Mouse (Mus musculus) neural tube, embryonic 10.5 days (tissue): ENCODE measurements around the gene Copb1.

Experiments used
- DNase-seq: peaks from one replicate; pipeline ENCODE4 v3.0.0-alpha.2; 2017; ENCODE audit warnings: low spot score; ENCODE audit errors: extremely low spot score

Copb1 gene

DNA sequence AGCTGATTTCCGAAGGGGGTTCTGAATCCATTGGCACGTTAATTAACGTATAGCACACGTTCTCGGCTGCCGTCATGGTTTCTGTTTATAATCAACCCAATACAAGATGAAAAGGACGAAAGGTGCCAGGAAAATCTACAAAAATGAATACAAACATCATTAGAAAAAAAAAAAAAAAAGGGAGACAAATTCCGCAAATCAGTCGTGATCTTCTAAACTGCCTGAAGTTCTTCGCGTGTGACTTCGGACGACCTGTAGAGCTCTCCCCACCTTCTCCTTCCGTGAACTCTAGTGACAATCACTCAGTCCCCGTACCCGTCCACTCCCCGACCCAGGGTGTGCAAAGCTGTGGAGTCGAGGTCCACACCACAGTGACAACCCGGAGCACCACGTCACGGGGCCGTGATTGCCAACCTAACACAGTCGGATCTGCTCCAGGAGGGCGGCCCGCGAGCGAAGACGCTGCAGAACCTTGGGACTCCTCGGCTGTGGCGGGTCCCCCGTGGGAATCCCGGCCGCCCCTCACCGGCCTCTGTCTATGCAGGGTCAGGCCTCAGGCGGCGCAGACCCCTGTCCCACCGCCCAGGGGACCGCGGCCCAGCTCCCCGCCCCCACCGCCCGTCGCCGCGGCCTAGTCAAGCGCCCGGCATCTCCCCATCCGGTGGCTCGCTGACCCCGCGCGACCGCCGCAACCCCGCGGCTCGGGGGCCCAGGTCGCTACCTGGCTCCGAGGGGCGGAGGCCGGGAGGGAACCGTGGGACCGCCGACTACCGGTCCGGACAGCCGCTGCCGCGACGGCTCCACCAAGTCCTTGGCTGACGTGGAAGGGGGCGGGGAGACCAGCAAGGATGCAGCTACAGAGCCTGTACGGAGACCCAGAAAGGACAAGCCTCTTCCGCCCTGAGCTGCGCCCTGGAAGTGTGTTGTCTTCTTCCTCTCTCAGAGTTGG is at the start of gene Copb1:
TSS of gene Copb1 (minus strand) at position 827 of the 949 bp plus-strand sequence.
- DNase-seq, result peak; percentile 90

DNA sequence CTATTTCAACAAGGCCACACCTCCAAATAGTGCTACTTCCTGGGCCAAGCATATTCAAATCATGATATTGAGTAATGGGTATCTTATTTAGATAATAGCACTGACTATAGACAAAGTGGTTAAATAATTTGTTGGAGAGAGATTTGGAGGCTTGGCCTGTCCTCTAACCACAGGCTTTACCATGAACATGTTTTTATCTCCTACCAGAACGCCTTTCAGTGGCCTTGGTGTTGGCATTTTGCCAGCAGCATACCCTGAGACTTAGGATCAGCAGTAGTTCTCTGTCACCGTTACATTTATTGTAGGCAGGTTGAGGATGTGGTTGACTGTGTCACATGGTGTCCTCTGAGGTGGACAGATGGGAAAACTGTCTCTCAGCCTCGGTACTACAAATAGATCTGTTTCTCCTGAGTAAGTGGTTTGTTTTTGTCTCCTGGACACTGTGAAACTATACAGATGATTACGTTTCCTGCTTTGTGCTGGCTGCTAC is 46.8 kb upstream of the Copb1 start:
- no peak for DNase-seq

DNA sequence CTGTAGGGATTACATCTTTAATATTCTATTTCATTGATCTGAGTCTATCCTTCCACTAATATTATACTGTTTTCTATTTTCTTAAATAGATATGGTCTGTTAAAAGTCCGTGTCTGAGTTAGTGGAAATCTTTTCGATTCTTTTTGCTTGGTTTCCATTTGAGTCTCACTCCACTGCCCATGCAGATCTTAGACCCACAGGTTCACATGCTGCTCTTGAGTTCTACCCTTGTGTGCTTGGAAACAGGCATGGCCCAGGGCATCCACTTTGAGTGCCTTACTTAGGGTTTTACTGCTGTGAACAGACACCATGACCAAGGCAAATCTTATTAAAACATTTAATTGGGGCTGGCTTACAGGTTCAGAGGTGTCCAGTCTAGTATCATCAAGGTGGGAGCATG is 46.3 kb upstream of the Copb1 start:
- peak; percentile 5 for DNase-seq

DNA sequence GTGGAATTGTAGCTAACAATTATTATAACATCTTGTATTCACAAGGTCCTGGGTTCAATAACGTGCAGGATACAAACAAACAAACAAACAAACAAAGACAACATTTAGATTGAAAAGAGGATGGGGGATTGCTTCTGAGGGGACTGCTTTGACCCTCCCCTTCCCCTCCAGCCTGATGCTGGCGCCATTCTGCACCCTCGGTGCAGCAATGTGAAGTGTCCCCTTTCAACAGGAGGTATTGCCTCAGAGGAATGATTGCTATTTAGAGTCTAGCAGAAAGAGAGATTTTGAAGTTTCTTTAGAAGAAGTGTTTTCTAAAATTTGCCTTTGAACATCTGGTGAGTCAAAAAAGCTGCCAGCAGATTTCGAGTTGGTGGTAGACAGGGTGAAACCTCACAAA is 44.7 kb upstream of the Copb1 start:
- DNase-seq, result peak; percentile 2

DNA sequence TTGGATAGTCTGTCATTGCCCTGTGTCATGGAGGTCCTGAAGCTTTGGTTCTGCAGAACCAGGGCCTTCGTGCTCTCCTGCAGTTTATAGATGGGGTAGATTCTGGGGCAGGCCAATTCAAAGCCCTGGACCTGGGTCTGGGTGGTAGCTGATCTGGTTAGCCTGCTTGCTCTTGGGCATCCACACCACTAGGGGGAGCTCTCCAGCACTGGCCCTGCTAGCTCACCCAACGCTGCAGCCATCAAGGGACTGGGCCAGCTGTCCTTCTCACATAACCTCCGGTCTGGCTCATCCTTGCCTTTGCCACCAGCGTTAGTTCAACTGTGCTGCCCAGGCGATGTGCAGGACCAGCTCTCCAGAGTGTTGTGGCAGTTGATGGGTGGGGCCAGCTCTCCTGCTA is 40.2 kb upstream of the Copb1 start:
- no peak for DNase-seq

DNA sequence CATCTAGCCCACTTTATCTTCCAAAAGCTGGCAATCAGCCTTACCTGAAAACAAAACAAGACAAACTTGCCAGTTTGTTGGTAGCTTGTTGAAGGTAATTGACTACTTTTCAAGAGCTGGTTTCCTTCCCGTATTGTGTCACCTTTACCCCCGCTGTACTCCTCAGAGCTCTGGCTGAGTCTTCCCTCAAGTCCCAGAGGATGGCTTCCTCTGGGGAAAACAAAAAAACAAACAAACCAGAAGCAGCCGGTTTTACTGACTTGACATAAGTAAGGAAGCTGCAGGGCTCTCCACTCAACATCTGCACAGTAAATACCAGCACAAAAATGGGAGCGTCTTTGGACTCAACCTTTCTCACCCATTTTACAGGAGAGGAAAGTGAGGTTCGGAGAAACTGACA is 39.4 kb upstream of the Copb1 start:
- DNase-seq, result peak; percentile 5

DNA sequence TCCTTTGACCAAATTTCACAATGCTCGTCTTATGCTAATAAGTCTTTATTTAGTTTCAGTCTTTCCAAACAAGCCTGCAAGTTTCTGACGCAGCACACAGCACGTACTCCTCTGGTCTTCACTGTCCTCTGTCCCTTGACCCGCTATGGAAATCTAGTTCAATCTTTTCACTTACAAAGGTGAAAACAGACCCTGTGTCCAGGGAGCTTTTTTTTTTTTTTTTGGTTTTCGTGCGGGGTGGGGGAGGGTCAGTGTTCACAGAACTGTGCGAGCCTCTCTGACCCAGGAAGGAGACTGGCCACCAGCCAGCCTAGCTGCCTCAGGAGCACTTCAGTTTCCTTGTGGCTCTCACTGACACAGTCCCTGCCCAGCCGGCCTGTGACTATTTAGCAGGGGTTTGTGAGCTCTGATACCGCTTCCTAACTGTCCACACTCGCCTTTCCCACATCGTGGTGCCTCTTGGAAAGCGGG is 38.0 kb upstream of the Copb1 start:
- peak; percentile 34 for DNase-seq

DNA sequence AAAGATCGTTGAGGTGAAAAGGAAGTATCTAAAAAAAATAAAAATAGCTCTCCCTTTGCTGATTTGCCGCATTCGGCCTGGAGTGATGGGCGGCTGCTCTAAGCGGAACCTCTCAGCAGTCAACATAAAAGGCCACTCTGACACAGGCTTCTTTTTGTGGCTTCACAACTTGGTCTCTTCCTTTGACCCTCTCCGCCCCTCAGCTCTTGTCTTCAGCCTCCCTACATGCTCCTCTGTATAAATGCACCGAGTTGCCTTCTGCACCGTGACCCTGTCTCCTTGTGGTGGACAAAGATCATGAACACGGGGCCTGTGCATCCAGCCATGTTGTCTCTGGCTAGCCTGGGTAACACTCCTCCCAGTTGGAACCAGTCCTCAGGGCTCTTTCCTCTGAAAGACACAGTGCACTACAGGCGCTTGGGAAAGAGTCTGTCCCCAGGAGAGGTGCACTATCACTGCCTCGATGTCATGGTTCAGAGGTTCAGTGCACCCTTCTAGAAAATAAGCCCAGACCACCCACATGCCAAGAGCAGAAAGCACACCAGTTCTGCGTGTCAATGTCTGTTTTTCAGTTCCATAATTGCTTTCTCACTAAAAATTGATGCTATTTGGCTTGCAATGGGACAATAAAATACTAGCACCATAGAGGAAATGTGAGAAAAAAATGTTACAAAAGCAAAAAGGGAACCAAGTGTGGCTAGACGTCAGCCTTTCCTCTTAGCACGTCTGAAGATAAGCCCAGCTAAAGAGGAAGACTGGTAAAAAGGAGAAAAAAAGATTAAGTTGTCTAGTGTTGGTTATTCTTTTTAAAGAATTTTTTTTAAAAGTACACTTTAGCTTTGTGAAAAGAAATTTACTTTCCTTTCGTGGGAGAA is 37.2 kb upstream of the Copb1 start:
- DNase-seq, result peak; percentile 26

DNA sequence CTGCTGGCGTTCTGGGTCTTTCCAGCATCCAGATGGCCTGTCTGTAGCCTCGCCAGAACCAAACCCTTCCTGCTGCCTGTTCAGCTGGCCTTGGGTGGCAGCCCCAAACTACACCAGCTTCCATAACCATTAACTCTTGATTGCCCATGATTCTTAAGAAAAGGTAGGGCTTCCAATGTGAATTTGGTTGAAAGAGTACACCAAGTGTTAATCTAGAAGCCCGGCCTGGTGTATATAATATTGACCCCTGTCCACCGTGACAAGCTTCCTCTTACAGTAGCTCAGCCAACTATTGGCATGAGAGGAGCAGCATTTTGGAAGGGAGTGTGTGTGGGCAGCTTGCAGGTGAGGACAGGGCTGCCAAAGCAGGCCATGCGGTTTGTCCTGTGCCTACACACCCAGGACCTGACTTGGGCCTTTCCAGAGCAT is 35.6 kb upstream of the Copb1 start:
- DNase-seq, result no peak

DNA sequence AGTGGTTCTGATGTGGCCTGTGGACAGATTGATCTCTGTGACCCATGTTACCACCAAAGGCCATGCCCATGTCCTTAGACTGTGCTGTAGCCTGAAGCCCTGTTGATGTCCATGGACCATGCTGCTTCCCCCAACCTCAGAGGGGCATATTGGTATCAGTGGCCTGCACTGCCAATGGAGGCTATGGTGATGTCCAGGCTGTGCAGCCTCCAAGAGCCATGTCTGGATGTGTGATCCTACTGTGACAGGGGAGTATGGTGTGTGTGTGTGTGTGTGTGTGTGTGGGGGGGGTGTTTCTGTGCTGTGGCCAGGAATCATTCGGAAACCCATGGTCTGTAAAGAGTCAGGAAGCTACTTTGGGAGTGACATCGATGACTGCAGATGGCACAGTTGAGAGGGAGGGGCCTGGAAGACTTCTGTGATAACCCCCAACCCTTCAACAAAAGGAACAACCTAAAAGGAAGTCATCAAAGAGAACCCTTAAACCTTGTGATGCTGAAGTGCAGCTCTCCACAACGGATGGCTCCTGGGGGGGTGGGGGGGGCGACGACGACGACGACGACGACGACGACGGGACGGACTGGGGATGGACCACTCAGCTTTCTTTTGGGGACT is 29.9 kb upstream of the Copb1 start:
- DNase-seq, result no peak

DNA sequence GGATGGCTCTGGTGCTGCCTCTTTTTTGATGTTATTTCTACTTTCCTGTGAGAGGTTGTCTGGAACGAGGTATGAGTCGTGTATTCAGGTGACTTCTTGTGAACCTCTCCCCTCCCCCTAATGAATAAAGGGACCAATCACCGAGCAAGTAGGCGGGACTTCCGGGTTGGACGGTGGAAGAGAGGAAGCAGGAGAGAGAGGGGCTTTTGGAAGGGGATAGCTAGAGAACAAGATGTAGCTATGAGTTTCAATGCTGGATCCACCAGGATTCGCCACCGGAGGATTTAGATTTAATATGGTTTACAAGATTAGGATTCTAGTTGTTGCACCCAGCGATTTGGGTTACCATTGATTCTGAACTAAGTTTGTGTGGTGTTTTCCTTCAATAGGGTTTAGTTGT is 28.5 kb upstream of the Copb1 start:
- DNase-seq, result no peak

DNA sequence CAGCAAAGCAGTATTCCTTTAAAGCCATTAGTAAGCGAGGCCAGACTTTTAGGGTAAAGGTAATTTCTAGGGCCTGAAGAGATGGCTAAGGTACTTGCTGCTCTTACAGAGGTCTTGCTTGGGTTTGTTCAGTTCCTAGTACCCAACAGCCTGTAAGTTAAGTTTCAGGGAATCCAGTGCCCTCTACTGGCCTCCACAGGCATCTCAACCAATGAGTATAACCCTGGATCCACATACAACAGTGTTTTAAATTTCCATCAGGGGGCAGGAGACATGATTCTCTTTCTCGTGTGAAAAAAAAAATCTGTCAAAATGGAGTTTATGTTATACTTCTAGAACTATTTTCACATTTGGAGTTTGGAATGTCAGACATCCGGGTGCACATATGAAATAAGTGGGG is 27.2 kb upstream of the Copb1 start:
- no peak for DNase-seq

DNA sequence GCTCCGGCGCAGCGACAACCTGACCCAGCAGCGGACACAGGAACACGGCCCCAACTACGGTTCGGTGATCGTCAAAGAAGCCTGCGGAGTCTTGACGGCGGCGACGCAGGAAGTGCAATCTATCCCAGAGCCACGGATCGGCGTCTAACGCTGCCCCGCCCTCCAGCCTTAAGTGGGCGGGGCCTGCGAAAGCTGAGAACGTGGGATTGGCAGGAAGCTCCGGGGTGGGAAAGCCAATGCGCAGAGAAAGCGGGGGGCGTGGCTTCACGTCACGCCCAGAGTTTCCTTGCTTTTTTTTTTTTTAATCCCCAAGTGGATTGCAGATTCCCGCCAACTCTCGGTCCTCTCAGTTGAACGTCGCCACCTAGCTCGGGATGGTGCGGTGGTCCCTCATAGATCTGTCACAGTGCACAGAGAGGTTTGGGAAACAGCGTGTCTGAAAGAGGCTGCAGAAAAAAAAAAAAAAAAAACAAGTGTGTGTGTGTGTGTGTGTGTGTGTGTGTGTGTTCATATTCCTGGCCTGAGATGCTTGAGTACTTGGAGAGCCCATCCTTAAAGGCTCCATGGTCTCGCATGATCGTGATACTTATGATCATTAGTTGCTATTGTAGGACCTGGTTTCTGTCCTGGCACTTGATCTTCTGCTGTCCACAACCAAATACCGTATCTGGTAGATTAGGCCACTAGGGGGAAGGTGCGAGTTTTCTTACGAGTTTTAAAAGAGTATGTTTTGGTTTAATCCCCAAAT is 21.7 kb upstream of the Copb1 start, which contains the start of gene Psma1:
TSS of gene Psma1 (minus strand) at position 114 of the 748 bp plus-strand sequence.
- DNase-seq, result peak; percentile 95

DNA sequence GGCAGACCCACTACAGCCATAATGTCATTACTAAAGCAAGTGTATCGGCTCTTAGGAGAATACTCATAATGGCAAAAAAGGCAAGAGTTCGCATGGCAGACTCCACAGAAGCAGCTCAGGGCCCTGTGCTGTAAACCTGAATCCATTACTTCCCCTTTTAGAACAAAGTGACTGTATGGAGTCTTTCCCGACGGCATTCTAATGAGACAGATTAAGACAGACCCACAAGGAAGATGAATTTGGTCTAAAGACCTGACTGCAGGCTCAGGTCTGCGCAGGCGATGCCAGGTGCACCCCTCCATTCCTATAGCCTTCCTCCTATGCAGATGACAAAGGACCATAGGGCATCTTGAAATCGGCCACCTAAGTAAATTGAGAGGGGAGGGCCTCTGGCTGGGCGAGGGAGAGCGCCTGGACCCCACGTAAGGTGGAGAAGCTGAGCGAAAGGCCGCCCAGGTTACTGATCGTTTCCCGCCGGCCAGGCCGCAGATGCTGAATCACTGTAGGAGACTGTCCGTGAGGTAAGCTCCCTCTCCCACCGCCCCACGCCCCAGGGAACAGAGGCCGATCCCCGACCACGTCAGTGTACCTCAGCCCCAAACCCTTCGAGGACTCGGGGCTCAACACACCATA is 21.0 kb upstream of the Copb1 start:
- DNase-seq, result no peak

DNA sequence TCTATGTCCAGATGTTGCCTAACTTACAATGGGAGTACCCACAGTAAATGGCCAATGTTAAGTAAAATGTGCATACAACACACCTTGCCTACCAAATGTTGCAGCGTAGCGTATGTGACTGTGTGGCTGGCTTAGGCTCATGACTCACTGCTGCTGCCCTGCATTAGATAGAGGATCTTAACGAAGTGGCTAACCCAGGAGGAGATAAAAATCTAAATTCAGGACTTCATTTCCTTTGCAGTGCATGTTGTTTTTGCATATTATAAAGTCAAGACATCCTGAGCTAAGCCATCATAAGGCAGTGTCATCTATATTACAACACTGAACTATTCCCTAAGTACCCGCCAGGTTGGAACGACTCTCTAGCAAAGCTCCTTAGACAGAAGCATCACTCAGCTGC is 13.9 kb upstream of the Copb1 start:
- no peak for DNase-seq

DNA sequence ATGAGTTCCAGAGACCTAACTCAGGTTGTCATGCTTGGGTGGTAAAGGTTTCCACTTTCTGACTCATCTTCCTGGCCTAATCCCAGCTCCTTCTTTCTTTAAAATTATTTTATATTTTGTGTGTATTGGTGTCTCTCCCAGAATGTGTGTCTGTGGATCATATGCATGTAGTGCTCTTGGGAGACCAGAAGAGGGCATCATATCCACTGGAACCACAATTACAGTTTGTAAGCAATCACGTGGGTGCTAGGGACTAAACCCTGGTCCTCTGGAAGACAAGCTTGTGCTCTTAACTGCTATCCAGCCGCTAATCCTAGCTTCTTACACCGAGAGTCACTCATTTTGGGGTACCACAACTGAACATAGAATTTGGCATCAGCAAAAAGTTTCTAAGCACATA is 2.8 kb downstream of the Copb1 start:
- DNase-seq, result no peak

DNA sequence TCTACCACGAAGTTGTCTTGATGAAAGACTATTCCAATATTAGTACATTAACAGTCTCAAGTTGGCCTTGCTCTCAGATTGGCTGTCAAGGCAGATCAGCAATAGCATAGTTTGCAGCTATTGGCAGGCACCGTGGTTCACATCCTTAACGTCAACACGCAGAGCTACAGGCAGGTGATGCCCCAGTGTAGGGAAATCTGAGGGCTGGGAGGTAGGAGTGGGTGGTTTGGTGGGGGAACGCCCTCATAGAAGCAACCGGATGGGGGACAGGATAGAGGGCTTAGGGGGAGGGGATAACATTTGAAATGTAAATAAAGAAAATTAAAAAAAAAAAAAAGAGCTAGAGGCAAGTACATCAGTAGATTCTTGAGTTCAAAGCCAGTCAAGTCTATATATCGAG is 20.5 kb downstream of the Copb1 start:
- no peak for DNase-seq

DNA sequence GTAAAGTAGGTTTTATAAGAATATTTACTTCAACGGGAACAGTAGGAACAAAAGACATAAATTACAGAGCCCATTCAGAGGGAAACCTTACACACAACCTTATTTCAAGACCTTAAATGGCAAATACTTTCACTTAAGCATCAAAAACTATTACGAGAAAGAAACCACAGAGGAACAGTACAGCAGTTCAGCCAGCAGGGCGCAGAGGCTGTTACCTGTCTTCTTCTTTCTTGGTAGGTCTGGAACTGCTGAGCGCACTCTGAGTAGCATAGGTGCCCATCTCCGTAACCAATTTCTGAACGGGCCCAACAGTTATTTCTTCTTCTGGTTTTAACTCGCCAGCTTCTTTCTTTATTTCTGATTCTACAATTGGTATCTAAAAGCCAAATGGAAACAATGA is 21.5 kb downstream of the Copb1 start:
- no peak for DNase-seq

DNA sequence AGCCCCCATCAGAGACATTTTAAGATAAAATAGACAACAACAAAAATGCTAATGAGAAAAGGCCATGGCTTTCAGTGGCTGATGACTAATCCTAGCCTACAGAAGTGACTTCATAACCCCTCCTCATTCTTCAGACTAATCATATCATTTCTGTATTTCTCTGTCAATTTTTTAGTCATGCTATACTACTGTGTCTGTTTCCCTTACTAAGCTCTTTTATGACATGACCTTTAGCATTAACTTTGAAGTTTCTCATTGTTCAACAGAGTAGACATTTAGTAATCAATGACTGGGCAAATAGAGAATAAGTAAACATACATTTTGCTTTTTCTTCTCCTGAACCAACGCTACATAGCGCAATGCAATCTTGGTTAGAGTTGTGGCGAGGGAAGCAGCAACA is 22.7 kb downstream of the Copb1 start:
- no peak for DNase-seq

DNA sequence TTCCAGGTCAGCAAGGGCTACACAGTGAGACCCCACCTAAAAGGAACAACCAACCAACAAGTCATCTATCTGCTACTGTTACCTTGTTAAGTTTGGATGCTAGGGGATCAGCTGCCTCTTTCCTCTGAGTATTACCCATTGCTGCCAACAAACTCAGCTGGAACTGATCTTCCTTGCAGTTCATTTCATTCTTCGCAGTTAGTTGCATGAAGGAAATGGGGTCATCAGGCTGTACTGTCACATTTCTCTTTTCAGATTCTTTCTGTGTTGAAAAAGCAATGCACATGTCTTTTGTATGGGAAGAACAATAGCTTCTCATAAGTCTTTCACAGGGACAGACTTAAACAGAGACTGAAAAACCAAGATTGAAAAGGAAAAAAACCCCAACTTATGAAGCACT is 28.0 kb downstream of the Copb1 start:
- no peak for DNase-seq
